Mouse (Mus musculus): ENCODE measurements around the gene Phc3.

DNA sequence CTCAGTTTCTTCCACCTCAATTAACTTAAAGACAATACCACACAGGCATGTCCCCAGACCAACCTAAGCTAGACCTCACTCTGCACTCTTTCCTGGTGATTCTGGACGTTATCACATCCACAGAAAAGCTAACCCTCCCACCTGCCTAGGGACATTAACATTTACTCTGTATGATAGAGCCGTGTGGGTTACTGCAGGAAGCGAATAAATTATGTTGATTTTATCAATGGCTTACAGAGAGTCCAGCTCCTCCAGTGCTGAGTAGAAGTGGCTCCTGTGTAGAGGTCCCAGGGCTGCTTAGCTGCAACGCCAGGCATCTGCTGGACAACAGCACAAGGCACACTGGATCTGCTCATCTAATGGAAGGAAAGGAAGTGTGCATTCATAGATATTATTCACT, 48.4 kb upstream of the Phc3 start:
- TF ChIP-seq CTCF (IDR thresholded peaks at IDR 0.05 in 2 of 3, conservative IDR thresholded peaks at IDR 0.05 in 1 of 3; ENCODE audit: control insufficient read depth in 1 of 3, insufficient read depth in 1 of 3, low read depth in 2 of 3, low read length in 3 of 3, poor library complexity in 1 of 3, severe bottlenecking in 1 of 3): no peak
- no peak for TF ChIP-seq POLR2A (IDR thresholded peaks at IDR 0.05; ENCODE audit: control insufficient read depth in 1 of 2, insufficient read depth in 1 of 2, low read depth in 1 of 2, low read length in 2 of 2, poor library complexity in 1 of 2)
- no peak for TF ChIP-seq USF1 (IDR thresholded peaks at IDR 0.05; ENCODE audit: low read depth, low read length)
- no peak for TF ChIP-seq TBP (IDR thresholded peaks at IDR 0.05; ENCODE audit: low read depth, low read length)
- TF ChIP-seq TCF12 (IDR thresholded peaks at IDR 0.05; ENCODE audit: low read depth, low read length): no peak
- TF ChIP-seq MYC (IDR thresholded peaks at IDR 0.05; ENCODE audit: low read depth, low read length): no peak
- no peak for TF ChIP-seq MXI1 (IDR thresholded peaks at IDR 0.05; ENCODE audit: low read depth, low read length)
